Mouse (Mus musculus): ENCODE results near the gene Wnk2. TPM values are rescaled to one million over a fixed set of nuclear protein-coding genes. Genes with fewer than 3 reads are reported as not detected.

Wnk2 gene
- total and polyA plus RNA-seq, 3 experiments: 0.04 TPM; not detected in 2

GRCm38 (mm10) chr13:49112652-49113051, 35.2 kb downstream of the Wnk2 start:
- Histone ChIP-seq H3K9me3 (replicated peaks; ENCODE audit: insufficient read depth, low read length) (no peaks in the 10 kb centered on the region), H3K27me3 (ENCODE audit: control insufficient read depth in 1 of 2, insufficient read depth in 2 of 2, low read length in 2 of 2) (peaks cover 0 to 5% of the 10 kb centered on the region in 2 experiments; a peak in 3 of 4 replicates), H3K9ac (ENCODE audit: control insufficient read depth, low read depth, low read length, poor library complexity, severe bottlenecking) (no peak overlapping the region), H3K36me3 (ENCODE audit: control insufficient read depth in 1 of 2, insufficient read depth in 2 of 2, low read length in 2 of 2) (no peaks in the 10 kb centered on the region), H3K4me3 (ENCODE audit: control insufficient read depth in 1 of 2, insufficient read depth in 1 of 2, low read depth in 2 of 2, low read length in 2 of 2) (no peak overlapping the region), H3K79me2 (ENCODE audit: control insufficient read depth, insufficient read depth, low read length, poor library complexity) (no peaks in the 10 kb centered on the region), H3K4me1 (ENCODE audit: control insufficient read depth in 1 of 2, insufficient read depth in 2 of 2, low read length in 2 of 2) (no peaks in the 10 kb centered on the region), H3K27ac (ENCODE audit: control insufficient read depth, low read depth, low read length) (no peak overlapping the region)
- no peak for DNase-seq (ENCODE audit: low read depth, low spot score)
- TF ChIP-seq MYB (IDR thresholded peaks at IDR 0.05; ENCODE audit: low read depth, low read length) (no peak), RCOR1 (IDR thresholded peaks at IDR 0.05; ENCODE audit: low read depth, low read length) (no peak), NELFE (IDR thresholded peaks at IDR 0.05; ENCODE audit: low read depth, low read length) (no peak), POLR2AphosphoS2 (IDR thresholded peaks at IDR 0.05; ENCODE audit: low read length) (no peak), CTCF (IDR thresholded peaks at IDR 0.05 in 2 of 3, conservative IDR thresholded peaks at IDR 0.05 in 1 of 3; ENCODE audit: control insufficient read depth in 1 of 3, insufficient read depth in 1 of 3, low read depth in 2 of 3, low read length in 3 of 3, poor library complexity in 1 of 3, severe bottlenecking in 1 of 3) (no peak), TCF12 (IDR thresholded peaks at IDR 0.05; ENCODE audit: low read depth, low read length) (no peak), NRF1 (IDR thresholded peaks at IDR 0.05; ENCODE audit: insufficient read depth, low read depth, low read length, poor library complexity, severe bottlenecking) (no peak), UBTF (IDR thresholded peaks at IDR 0.05; ENCODE audit: borderline replicate concordance, insufficient read depth, low read depth, low read length) (no peak), TAL1 (IDR thresholded peaks at IDR 0.05; ENCODE audit: low read length) (no peak), MAZ (IDR thresholded peaks at IDR 0.05; ENCODE audit: low read depth, low read length) (no peak), GATA1 (IDR thresholded peaks at IDR 0.05; ENCODE audit: low read depth, low read length) (no peak), CHD1 (IDR thresholded peaks at IDR 0.05; ENCODE audit: low read depth, low read length) (no peak), GABPA (IDR thresholded peaks at IDR 0.05; ENCODE audit: low read depth, low read length) (no peak), BHLHE40 (IDR thresholded peaks at IDR 0.05; ENCODE audit: borderline replicate concordance, low read depth, low read length) (no peak), USF2 (IDR thresholded peaks at IDR 0.05; ENCODE audit: borderline replicate concordance in 1 of 2, insufficient read depth in 1 of 2, low read depth in 1 of 2, low read length in 2 of 2) (no peak), MAFK (IDR thresholded peaks at IDR 0.05; ENCODE audit: borderline replicate concordance, low read depth, low read length) (no peak), MYC (IDR thresholded peaks at IDR 0.05; ENCODE audit: low read depth, low read length) (no peak), MAX (IDR thresholded peaks at IDR 0.05; ENCODE audit: low read length) (no peak), MXI1 (IDR thresholded peaks at IDR 0.05; ENCODE audit: low read depth, low read length) (no peak)

- no peak overlapping the region for H3K4me3 ChIP-seq (ENCODE audit: control insufficient read depth in 1 of 2, insufficient read depth in 1 of 2, low read depth in 2 of 2, low read length in 2 of 2)
- H3K27me3 ChIP-seq (ENCODE audit: control insufficient read depth in 1 of 2, insufficient read depth in 2 of 2, low read length in 2 of 2): peaks cover 0 to 5% of the 10 kb centered on the region in 2 experiments; a peak in 3 of 4 replicates
Measured at GRCm38 (mm10) chr13:49109665-49110064, 38.1 kb downstream of the Wnk2 start.

More at GRCm38 (mm10) chr13:49109665-49110064, 38.1 kb downstream of the Wnk2 start:
- H3K4me1 ChIP-seq (ENCODE audit: control insufficient read depth in 1 of 2, insufficient read depth in 2 of 2, low read length in 2 of 2): no peaks in the 10 kb centered on the region
- H3K9me3 ChIP-seq (replicated peaks; ENCODE audit: insufficient read depth, low read length): no peaks in the 10 kb centered on the region
- TF ChIP-seq NRF1 (IDR thresholded peaks at IDR 0.05; ENCODE audit: insufficient read depth, low read depth, low read length, poor library complexity, severe bottlenecking) (no peak), MXI1 (IDR thresholded peaks at IDR 0.05; ENCODE audit: low read depth, low read length) (no peak), E2F4 (IDR thresholded peaks at IDR 0.05; ENCODE audit: borderline replicate concordance, low read depth, low read length) (no peak), KAT2A (conservative IDR thresholded peaks at IDR 0.05; ENCODE audit: low read depth, low read length) (no peak), TAL1 (IDR thresholded peaks at IDR 0.05; ENCODE audit: low read length) (no peak), ELF1 (IDR thresholded peaks at IDR 0.05; ENCODE audit: low read depth, low read length) (no peak), TBP (IDR thresholded peaks at IDR 0.05; ENCODE audit: low read depth, low read length) (no peak), POLR2AphosphoS2 (IDR thresholded peaks at IDR 0.05; ENCODE audit: low read length) (no peak)
- H3K27ac ChIP-seq (ENCODE audit: control insufficient read depth, low read depth, low read length): no peak overlapping the region
- no peak for DNase-seq (ENCODE audit: low read depth, low spot score)
- H3K9ac ChIP-seq (ENCODE audit: control insufficient read depth, low read depth, low read length, poor library complexity, severe bottlenecking): no peak overlapping the region
- H3K36me3 ChIP-seq (ENCODE audit: control insufficient read depth in 1 of 2, insufficient read depth in 2 of 2, low read length in 2 of 2): no peaks in the 10 kb centered on the region
- H3K79me2 ChIP-seq (ENCODE audit: control insufficient read depth, insufficient read depth, low read length, poor library complexity): no peaks in the 10 kb centered on the region
